Mouse (Mus musculus): Measurements from ENCODE around the gene Agbl4. TPM values are rescaled to one million over a fixed set of nuclear protein-coding genes. Genes with fewer than 3 reads are reported as not detected.

Agbl4 gene
- polyA plus RNA-seq, 1 experiment from 2014 or later = 2.1 TPM

DNA sequence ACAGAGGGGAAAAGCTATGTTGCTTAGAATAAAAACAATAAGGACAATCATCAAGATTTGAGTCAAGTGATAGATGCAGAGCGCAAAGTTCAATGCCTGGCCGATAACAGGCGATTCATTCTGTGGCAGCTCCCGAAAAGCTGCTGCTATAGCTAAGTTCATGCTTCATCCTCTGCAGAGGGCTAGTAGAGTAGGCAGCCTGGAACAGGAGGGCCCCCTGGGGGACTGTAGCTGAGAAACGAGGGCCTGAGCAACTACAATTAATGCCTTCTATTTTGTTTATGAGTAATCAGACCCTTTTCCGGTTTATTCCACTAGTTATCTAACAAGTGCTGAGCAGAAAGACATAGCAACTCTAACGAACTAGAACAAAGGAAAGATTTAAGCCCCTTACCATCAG is 909.7 kb downstream of the Agbl4 start:
- Histone ChIP-seq H3K4me3 (no peak overlapping the region), H3K9me3 (replicated peaks) (no peaks in the 10 kb centered on the region), H3K27ac (no peak overlapping the region), H3K9ac (no peak overlapping the region), H3K4me1 (no peaks in the 10 kb centered on the region), H3K36me3 (no peaks in the 10 kb centered on the region), H3K27me3 (no peaks in the 10 kb centered on the region), H3K4me2 (replicated peaks) (no peak overlapping the region)
- no peak for ATAC-seq (ENCODE audit: low FRiP score)
- 65% methylated on average over 7 of the region's 7 CpGs for WGBS

DNA sequence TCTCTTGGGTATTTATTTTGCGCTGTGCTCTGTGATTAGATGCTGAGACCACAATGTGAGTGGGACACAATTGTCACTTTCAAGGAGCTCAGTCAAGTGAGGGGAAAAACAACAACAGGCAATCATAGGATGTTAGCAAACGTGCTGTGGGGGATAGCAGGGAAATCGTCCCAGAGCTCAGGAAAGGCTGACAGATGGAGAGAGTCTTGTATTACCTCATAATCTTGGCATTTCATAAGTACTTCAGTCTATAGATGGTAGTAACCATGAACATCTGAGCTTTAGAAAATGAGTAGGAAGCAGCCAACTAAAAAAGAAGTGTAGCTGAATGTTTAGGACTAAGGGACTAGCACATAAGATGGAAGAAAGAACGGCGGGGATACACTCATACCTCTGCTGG is 910.2 kb downstream of the Agbl4 start:
- WGBS = 60% methylated on average over 5 of the region's 5 CpGs
- H3K4me3 ChIP-seq = no peak overlapping the region
- H3K9ac ChIP-seq = no peak overlapping the region
- H3K4me1 ChIP-seq = no peaks in the 10 kb centered on the region
- H3K4me2 ChIP-seq (replicated peaks) = no peak overlapping the region
- H3K27ac ChIP-seq = no peak overlapping the region
- no peaks in the 10 kb centered on the region for H3K36me3 ChIP-seq
- no peaks in the 10 kb centered on the region for H3K9me3 ChIP-seq (replicated peaks)
- ATAC-seq (ENCODE audit: low FRiP score) = no peak
- no peaks in the 10 kb centered on the region for H3K27me3 ChIP-seq

DNA sequence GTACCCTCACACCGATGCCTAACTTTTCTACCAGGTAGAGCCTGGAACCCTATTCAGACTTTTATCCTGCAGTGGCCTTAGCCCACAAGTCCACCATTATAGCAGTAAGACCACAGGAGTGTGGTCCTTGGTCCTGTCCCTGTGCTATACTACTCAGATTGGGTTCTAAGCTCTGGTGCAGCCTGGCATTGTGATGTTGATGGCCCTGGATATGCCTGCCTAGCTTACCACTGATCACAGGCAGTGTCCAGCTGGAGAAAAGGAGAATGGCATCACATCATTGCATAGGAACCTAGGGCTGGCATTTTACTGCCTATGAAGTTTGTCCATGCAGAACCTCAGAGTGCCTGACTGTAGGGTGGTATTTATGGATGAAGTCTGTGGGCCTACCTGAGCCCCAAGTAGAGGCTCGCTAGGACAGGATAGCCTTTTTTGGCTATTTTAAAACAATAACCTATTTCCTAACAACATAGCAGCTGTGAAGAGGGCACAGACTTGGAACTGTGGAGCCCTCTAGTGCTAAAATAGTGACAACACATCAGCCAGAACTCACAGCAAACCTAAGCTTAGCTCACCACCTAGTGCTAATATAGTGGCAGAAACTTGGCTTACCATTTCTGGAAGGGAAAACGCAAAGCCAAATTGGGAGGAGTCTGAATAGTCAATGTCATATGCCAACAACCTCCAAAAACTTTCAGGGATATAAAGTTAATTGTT is 911.3 kb downstream of the Agbl4 start:
- WGBS = 79% methylated on average over 3 of the region's 3 CpGs

DNA sequence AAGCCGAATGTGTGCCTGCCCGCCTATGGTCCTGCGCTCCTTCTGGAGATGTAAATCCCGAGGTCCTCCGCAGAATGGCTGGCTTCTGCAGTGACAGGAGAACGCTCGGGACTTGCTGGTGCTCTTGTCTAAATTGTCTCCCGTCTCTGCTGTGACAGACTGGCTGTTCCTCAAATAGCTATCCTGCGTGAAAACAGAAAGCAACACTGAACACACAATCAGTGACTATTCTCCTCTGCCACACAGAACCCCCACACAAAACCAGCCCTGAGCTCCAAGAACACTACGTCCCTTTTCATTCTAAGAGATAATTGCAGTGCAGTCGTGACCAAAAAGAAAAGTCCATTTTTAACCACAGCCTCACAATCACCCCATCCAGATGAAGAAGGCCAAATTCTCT is 929.6 kb downstream of the Agbl4 start:
- H3K9me3 ChIP-seq (replicated peaks) = no peaks in the 10 kb centered on the region
- ATAC-seq (ENCODE audit: low FRiP score) = no peak

More for the DNA sequence above, 911.3 kb downstream of the Agbl4 start:
- H3K27ac ChIP-seq = no peak overlapping the region
- no peaks in the 10 kb centered on the region for H3K4me1 ChIP-seq
- H3K27me3 ChIP-seq = no peaks in the 10 kb centered on the region
- no peak for ATAC-seq (ENCODE audit: low FRiP score)
- no peaks in the 10 kb centered on the region for H3K9me3 ChIP-seq (replicated peaks)
- H3K9ac ChIP-seq = no peak overlapping the region
- H3K4me2 ChIP-seq (replicated peaks) = no peak overlapping the region
- no peaks in the 10 kb centered on the region for H3K36me3 ChIP-seq
- no peak overlapping the region for H3K4me3 ChIP-seq

DNA sequence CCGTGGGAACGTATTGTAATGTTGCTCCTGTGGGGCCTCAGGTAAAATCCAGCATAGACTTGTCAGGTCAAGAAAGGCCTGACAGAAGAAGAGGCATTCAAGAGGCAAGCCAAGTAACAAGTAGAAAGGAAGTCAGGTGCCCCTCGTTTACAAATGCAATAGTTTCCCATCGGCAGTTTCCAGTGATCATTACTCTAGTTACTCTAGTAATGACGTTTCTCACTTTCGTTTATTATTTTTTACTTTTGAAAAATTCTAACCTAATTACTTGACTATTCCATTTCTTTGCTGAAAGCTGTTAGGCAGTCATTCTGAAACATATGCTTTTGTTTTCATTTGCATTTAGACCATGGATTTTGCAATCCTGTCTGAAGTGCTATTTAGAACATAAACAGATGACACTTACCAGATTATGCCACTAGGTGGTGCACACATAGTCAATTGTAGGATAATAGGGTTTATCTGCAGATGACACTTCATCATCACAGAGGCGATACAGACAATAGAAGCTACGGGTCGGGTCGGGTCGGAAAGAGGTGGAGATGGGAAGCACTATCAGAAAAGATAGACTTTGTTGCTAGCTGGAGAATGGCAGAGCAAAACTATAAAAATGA is 930.4 kb downstream of the Agbl4 start:
- Histone ChIP-seq H3K4me3 (no peak overlapping the region), H3K36me3 (no peaks in the 10 kb centered on the region), H3K4me1 (no peaks in the 10 kb centered on the region), H3K27me3 (no peaks in the 10 kb centered on the region), H3K9me3 (replicated peaks) (no peaks in the 10 kb centered on the region), H3K27ac (no peak overlapping the region), H3K4me2 (replicated peaks) (no peak overlapping the region), H3K9ac (no peak overlapping the region)
- 0 out of 2 replicates have a peak, but pooled peaks have one; percentile 56 for ATAC-seq (ENCODE audit: low FRiP score)
- WGBS = 64% methylated on average over 11 of the region's 11 CpGs

More for the DNA sequence above, 929.6 kb downstream of the Agbl4 start:
- no peak overlapping the region for H3K4me2 ChIP-seq (replicated peaks)
- H3K4me1 ChIP-seq = no peaks in the 10 kb centered on the region
- no peaks in the 10 kb centered on the region for H3K27me3 ChIP-seq
- H3K4me3 ChIP-seq = no peak overlapping the region
- 78% methylated on average over 11 of the region's 11 CpGs for WGBS
- no peaks in the 10 kb centered on the region for H3K36me3 ChIP-seq
- H3K27ac ChIP-seq = no peak overlapping the region
- no peak overlapping the region for H3K9ac ChIP-seq

DNA sequence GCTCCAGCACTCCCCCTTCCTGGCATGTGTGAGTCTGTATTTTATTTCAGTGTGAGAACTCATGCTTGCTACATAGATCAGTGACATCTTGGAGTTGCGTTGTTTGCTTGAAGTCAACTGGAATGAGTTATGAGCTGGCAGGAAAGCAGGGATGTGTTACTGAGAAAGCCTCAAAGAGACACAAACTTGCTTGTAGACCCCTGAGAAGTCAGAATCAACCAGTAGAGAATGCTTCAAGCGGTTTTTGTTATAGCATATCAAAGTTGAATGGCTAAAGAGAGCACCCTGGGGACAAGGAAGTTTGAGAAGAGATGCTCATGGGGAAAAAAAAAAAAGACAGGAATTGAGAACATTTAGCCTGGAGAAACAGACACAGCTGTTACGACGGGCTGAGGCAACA is 932.0 kb downstream of the Agbl4 start:
- 79% methylated on average over 4 of the region's 4 CpGs for WGBS

DNA sequence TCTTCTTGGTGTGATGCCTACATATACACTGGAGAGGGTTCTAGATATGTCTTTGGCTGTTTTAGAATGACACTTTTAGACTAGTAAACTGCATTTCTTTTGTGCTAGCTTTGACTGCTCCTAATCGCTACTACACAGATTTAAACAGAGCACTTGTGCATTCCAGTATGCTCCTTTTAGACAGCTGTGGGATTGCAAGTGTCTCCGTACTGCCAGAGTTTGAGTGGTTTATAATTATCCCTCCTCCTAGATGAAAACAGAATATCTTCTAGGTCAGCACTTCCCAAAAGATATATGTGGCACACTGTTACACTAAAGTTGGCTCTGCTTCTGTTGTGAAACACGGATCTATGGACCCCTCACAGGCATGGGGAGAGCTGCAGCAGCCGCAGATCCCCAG is 935.4 kb downstream of the Agbl4 start:
- Histone ChIP-seq H3K4me1 (no peaks in the 10 kb centered on the region), H3K27me3 (no peaks in the 10 kb centered on the region), H3K9ac (no peak overlapping the region), H3K36me3 (no peaks in the 10 kb centered on the region), H3K4me2 (replicated peaks) (no peak overlapping the region), H3K4me3 (no peak overlapping the region), H3K9me3 (replicated peaks) (no peaks in the 10 kb centered on the region), H3K27ac (no peak overlapping the region)
- no peak for ATAC-seq (ENCODE audit: low FRiP score)
- WGBS = 87% methylated on average over 4 of the region's 4 CpGs

More for the DNA sequence above, 932.0 kb downstream of the Agbl4 start:
- Histone ChIP-seq H3K27me3 (no peaks in the 10 kb centered on the region), H3K27ac (no peak overlapping the region), H3K4me1 (no peaks in the 10 kb centered on the region), H3K4me3 (no peak overlapping the region), H3K4me2 (replicated peaks) (no peak overlapping the region), H3K9ac (no peak overlapping the region), H3K9me3 (replicated peaks) (no peaks in the 10 kb centered on the region), H3K36me3 (no peaks in the 10 kb centered on the region)
- ATAC-seq (ENCODE audit: low FRiP score) = no peak

DNA sequence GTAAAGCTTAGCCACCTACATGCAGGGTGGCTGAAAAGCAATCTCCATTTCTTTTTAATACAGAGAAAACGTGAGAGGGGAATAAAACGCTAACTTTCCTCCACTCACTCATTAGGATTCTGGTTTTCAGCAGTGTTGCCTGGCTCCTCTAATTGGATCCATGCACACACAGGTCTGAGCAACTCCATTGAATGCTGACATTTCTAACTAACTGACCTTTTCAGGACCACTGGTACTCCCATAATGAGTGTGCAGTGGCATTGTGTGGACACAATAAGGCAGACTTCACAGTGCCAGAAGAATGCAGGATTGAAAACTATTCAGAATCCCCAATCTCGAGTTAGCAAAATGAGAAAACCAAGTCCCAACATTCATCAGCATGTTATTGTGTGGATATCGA is 952.5 kb downstream of the Agbl4 start:
- 18% methylated on average over 4 of the region's 4 CpGs for WGBS
- Histone ChIP-seq H3K4me2 (replicated peaks) (no peak overlapping the region), H3K27ac (no peak overlapping the region), H3K9ac (no peak overlapping the region), H3K36me3 (no peaks in the 10 kb centered on the region), H3K4me1 (peaks cover 6% of the 10 kb centered on the region; the same call in 1 of the 2 replicates), H3K9me3 (replicated peaks) (no peaks in the 10 kb centered on the region), H3K4me3 (no peak overlapping the region), H3K27me3 (no peaks in the 10 kb centered on the region)
- ATAC-seq (ENCODE audit: low FRiP score) = no peak

DNA sequence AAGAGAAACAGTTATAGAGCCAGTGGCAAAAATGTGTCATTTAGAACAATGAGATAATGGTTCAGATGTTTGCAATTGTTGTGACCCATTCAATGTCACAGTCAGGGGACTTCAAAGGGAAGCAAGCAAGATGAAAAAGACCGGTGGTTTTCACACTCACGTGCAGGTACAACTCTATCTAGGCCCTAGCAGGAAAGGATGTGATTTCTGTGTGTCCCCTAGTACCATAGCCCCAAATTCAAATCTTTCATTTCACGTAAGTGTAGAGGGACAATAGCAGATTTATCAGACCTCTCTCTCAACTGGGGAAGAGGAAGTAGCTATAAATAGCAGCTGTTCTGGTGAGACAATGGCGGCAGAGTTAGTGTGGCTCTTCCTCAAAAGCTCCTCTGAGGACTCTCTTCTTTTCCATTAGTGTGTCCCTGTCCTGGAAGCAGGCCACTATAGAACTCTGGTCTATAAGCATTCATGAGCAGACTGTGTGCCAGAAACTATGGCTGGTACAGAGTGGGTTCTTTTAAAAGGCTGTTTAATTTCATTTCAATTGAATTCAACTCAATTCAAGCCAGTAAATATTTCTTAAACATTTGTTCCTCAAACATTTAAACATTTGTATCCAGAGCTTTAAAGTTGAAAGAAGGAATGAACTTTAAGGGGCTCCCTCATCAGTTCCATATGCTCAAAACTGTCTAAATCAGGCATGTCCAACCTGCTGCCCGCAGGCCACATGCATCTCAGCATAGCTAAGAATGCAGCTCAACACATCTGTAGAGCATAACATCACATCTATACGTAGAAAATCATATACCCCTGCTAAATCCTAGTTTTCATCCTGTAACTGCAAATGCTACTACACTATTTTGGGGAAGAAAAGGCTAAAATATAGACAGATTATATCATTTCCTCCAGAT is 953.4 kb downstream of the Agbl4 start:
- WGBS = 46% methylated on average over 6 of the region's 6 CpGs
- no peak overlapping the region for H3K27ac ChIP-seq
- H3K4me1 ChIP-seq = peaks cover 6% of the 10 kb centered on the region; the same call in 1 of the 2 replicates
- H3K9ac ChIP-seq = no peak overlapping the region
- no peaks in the 10 kb centered on the region for H3K9me3 ChIP-seq (replicated peaks)
- no peaks in the 10 kb centered on the region for H3K27me3 ChIP-seq
- no peak overlapping the region for H3K4me3 ChIP-seq
- ATAC-seq (ENCODE audit: low FRiP score) = no peak
- H3K4me2 ChIP-seq (replicated peaks) = no peak overlapping the region
- H3K36me3 ChIP-seq = no peaks in the 10 kb centered on the region

DNA sequence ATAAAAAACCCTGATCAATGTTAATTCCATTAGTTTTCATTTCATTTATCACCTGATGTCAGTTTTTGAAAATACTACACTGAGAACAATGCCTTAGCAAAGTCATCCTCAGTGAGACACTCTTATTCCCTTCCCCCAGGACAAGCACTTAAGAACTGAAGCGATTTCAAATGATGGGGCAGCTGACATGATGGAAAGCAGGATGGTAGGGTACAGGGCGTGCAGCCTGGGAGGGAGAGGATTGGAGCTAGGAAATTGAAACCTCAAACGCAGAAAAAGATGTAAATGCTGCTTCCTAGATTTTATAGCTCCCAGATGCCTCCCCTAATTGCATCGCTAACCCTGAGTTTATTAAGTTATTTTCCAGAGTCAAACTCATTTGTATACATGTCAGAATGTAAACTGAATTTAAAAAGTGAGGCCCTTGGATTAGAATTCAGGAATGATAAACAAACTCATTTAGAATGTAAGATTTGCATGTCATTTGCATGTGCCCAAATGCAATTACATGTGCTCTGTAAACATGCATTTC is 959.2 kb downstream of the Agbl4 start:
- 63% methylated on average over 4 of the region's 4 CpGs for WGBS
- H3K9me3 ChIP-seq (replicated peaks) = no peaks in the 10 kb centered on the region
- H3K9ac ChIP-seq = no peak overlapping the region
- no peak overlapping the region for H3K4me2 ChIP-seq (replicated peaks)
- H3K27me3 ChIP-seq = no peaks in the 10 kb centered on the region
- no peak overlapping the region for H3K4me3 ChIP-seq
- ATAC-seq (ENCODE audit: low FRiP score) = 0 out of 2 replicates have a peak, but pooled peaks have one; percentile 16
- no peak overlapping the region for H3K27ac ChIP-seq
- no peaks in the 10 kb centered on the region for H3K4me1 ChIP-seq
- H3K36me3 ChIP-seq = no peaks in the 10 kb centered on the region

DNA sequence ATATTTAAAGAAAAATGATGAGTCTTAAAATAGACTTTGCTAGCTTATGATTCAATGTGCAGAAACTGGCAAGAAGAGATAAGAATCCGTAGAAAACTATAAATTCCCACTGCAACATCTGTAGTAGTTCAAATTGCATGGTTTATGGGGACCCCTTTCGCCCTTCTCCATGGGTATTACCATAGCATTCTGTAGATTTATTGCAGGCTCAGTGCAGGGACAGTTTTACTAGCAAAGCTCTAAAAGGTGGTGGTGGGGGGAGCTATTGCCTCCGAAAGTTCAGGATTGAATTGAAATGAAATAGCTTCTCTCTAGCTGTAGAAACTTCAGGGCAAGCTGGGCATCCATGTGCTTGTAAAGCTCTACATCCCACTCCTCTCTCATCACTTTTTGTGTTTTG is 959.7 kb downstream of the Agbl4 start:
- no peak for ATAC-seq (ENCODE audit: low FRiP score)
- Histone ChIP-seq H3K4me1 (no peaks in the 10 kb centered on the region), H3K27ac (no peak overlapping the region), H3K36me3 (no peaks in the 10 kb centered on the region), H3K4me2 (replicated peaks) (no peak overlapping the region), H3K9ac (no peak overlapping the region), H3K4me3 (no peak overlapping the region), H3K9me3 (replicated peaks) (no peaks in the 10 kb centered on the region), H3K27me3 (no peaks in the 10 kb centered on the region)
- 75% methylated on average over 3 of the region's 3 CpGs for WGBS

DNA sequence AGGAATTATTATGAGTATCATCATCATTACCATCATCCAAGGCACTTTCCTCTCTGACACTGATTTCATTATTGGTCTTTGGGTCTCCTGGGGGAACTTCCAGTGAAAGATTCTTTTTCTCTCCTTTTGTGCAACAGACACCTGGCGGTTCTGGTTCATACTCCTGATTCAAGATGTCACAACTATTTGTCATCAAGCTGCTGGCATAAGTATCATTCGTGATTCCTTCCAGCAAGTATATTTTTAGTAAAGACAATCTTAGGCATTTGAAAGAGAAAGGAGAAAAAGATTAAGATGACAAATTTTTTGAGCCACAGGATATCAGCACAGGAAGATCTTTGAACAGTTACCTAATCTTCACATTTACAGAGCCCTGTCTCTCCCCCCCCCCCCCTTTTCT is 966.7 kb downstream of the Agbl4 start:
- no peaks in the 10 kb centered on the region for H3K9me3 ChIP-seq (replicated peaks)
- H3K4me1 ChIP-seq = no peaks in the 10 kb centered on the region
- 83% methylated on average over 2 of the region's 2 CpGs for WGBS
- no peak for ATAC-seq (ENCODE audit: low FRiP score)
- H3K27ac ChIP-seq = no peak overlapping the region
- H3K27me3 ChIP-seq = no peaks in the 10 kb centered on the region
- H3K4me3 ChIP-seq = no peak overlapping the region
- no peak overlapping the region for H3K9ac ChIP-seq
- no peaks in the 10 kb centered on the region for H3K36me3 ChIP-seq
- H3K4me2 ChIP-seq (replicated peaks) = no peak overlapping the region
